Mouse (Mus musculus): Measurements from ENCODE around the gene Hyou1.

GRCm38 (mm10) chr9:44391466-44391865, 12.2 kb downstream of the Hyou1 start:
- TF ChIP-seq POLR2A (IDR thresholded peaks at IDR 0.05; ENCODE audit: borderline replicate concordance, low read depth, low read length) (no peak), CTCF (IDR thresholded peaks at IDR 0.05; ENCODE audit: low read depth, low read length) (peak; percentile 52)
